In genomic region chr7:125354956-125355355, GRCm38 (mm10) we compare ENCODE assay signal across 17 mouse cellular contexts.
A peak's percentile ranks its signal among the peaks of the same experiment; 100 is the strongest.
DNase-seq lines count a peak whose midpoint lies in the region.
"Had no signal": no experiment of that assay in that cellular context is flagged by ENCODE, and none has a peak within 500 bp of the region (broad histone marks: within the 10 kb centered on the region; RNA-seq: fewer than 3 reads in every experiment).

No protein-coding gene starts in this region.

- intact Hi-C loops in heart, postnatal 10 days (cut with DNase I) = no loop called here

- peak; percentile 80 to 89 for DNase-seq in cerebellum, postnatal 10 days
- DNase-seq in cerebellum, adult 9-10 months = no peak
- peak; percentile 4 to 11 for DNase-seq in heart, postnatal 10 days
- DNase-seq in heart, adult 8-10 months (ENCODE audit: low spot score) = no peak
- DNase-seq in kidney, postnatal 4 days = peak; percentile 12 to 23
- DNase-seq in kidney, adult 11 months = no peak
- DNase-seq in MN1 (ENCODE audit: low spot score) = peak; percentile 11
- DNase-seq: adrenal gland, postnatal 10 days; cerebellum, adult 11-12 months; embryo, embryonic 11 days; gastrocnemius, postnatal 10 days; kidney, adult 8-10 months; kidney, postnatal 25 days; liver, embryonic 13.5 days; lung, adult 18-20 months; lung, postnatal 10 days; thymus, postnatal 4 days had no signal

Comparison
In these comparisons a context has a peak if more than half of its experiments do, and no peak if none do; other contexts are left out.
1. DNase-seq: peak in cerebellum, postnatal 10 days (2 of 2), heart, postnatal 10 days (2 of 2), kidney, postnatal 4 days (2 of 2) and MN1 (single experiment); none in cerebellum, adult 9-10 months (single experiment), heart, adult 8-10 months (single experiment) and kidney, adult 11 months (single experiment).